Comparison of ENCODE assay signal across 7 mouse cellular contexts in genomic region chr7:39545134-39545533, GRCm38 (mm10). TPM values are rescaled to one million over a fixed set of nuclear protein-coding genes. Genes with fewer than 3 reads are reported as not detected.
DNase-seq lines count a peak whose midpoint lies in the region; ATAC-seq and TF ChIP-seq lines count a peak whose summit lies in the region.

No protein-coding gene starts in this region.

- no peaks in the 10 kb centered on the region for H3K9me3 ChIP-seq in lung, postnatal 0 days (ENCODE audit: low read length)
- no peaks in the 10 kb centered on the region for H3K9me3 ChIP-seq in forebrain, embryonic 14.5 days (replicated peaks; ENCODE audit: control insufficient read depth, low read length)
- no peaks in the 10 kb centered on the region for H3K9me3 ChIP-seq in limb, embryonic 14.5 days (ENCODE audit: control insufficient read depth, low read length)
- H3K9me3 ChIP-seq in stomach, embryonic 14.5 days (ENCODE audit: control insufficient read depth, low read depth, low read length) = no peaks in the 10 kb centered on the region

- H3K27me3 ChIP-seq in lung, postnatal 0 days (replicated peaks; ENCODE audit: insufficient read depth, low read length) = no peaks in the 10 kb centered on the region
- H3K27me3 ChIP-seq in forebrain, embryonic 14.5 days (replicated peaks; ENCODE audit: control insufficient read depth, insufficient read depth, low read length) = no peaks in the 10 kb centered on the region
- no peaks in the 10 kb centered on the region for H3K27me3 ChIP-seq in limb, embryonic 14.5 days (ENCODE audit: control insufficient read depth, insufficient read depth, low read length)
- no peaks in the 10 kb centered on the region for H3K27me3 ChIP-seq in stomach, embryonic 14.5 days (ENCODE audit: control insufficient read depth, insufficient read depth, low read length)

- H3K4me1 ChIP-seq in lung, postnatal 0 days (ENCODE audit: insufficient read depth, low read depth, low read length) = no peaks in the 10 kb centered on the region; the same call in 1 of the 2 replicates
- no peaks in the 10 kb centered on the region; the same call in 1 of the 2 replicates for H3K4me1 ChIP-seq in forebrain, embryonic 14.5 days (ENCODE audit: control insufficient read depth, insufficient read depth, low read length)
- 0 out of 2 replicates have a peak, but pooled peaks cover 2% of the 10 kb centered on the region for H3K4me1 ChIP-seq in limb, embryonic 14.5 days (ENCODE audit: control insufficient read depth, insufficient read depth, low read length)
- no peaks in the 10 kb centered on the region for H3K4me1 ChIP-seq in stomach, embryonic 14.5 days (ENCODE audit: control insufficient read depth, insufficient read depth, low read length)

- no peak for TF ChIP-seq EP300 in lung, postnatal 0 days (IDR thresholded peaks at IDR 0.05)

- DNase-seq in lung, postnatal 0 days (ENCODE audit: low spot score) = no peak
- no peak for DNase-seq in lung, postnatal 4 days
- no peak for DNase-seq in forebrain, embryonic 14.5 days (ENCODE audit: low spot score)
- DNase-seq in limb, embryonic 14.5 days (ENCODE audit: low spot score) = no peak
- no peak for DNase-seq in left cerebral cortex, postnatal 14 days (ENCODE audit: low spot score in 2 of 2)
- DNase-seq in gastrocnemius, postnatal 14 days = no peak

- no peak for TF ChIP-seq CTCF in lung, postnatal 0 days (IDR thresholded peaks at IDR 0.05)

- intact Hi-C loops in left cerebral cortex, postnatal 14 days (cut with DNase I) = no loop called here
- intact Hi-C loops in gastrocnemius, postnatal 14 days (cut with DNase I; ENCODE audit: low total_unique reads) = no loop called here

- peak overlapping the region; percentile 61 for H3K4me3 ChIP-seq in lung, postnatal 0 days (ENCODE audit: low read depth, low read length)
- peak overlapping the region; percentile 46 for H3K4me3 ChIP-seq in forebrain, embryonic 14.5 days (ENCODE audit: low read depth, low read length)
- H3K4me3 ChIP-seq in limb, embryonic 14.5 days (replicated peaks; ENCODE audit: low read length) = peak overlapping the region; percentile 56
- H3K4me3 ChIP-seq in stomach, embryonic 14.5 days (ENCODE audit: low read depth, low read length) = peak overlapping the region; percentile 63

- ATAC-seq in lung, postnatal 0 days = no peak
- no peak for ATAC-seq in forebrain, embryonic 14.5 days
- no peak for ATAC-seq in limb, embryonic 14.5 days (ENCODE audit: low FRiP score, low read depth)
- ATAC-seq in stomach, embryonic 14.5 days (ENCODE audit: insufficient number of reproducible peaks, insufficient read depth, low FRiP score, low read depth) = no peak

- peak overlapping the region; percentile 77 for H3K9ac ChIP-seq in lung, postnatal 0 days (replicated peaks; ENCODE audit: low read depth)
- H3K9ac ChIP-seq in forebrain, embryonic 14.5 days (ENCODE audit: low read length) = peak overlapping the region; percentile 78
- peak overlapping the region; percentile 74 for H3K9ac ChIP-seq in limb, embryonic 14.5 days (ENCODE audit: low read depth, low read length, severe bottlenecking)
- peak overlapping the region; percentile 61 for H3K9ac ChIP-seq in stomach, embryonic 14.5 days (replicated peaks; ENCODE audit: low read depth, low read length)

- no peak for TF ChIP-seq POLR2A in limb, embryonic 14.5 days (IDR thresholded peaks at IDR 0.05; ENCODE audit: borderline replicate concordance, extremely low read depth, insufficient read depth, insufficient read length)

- H3K36me3 ChIP-seq in lung, postnatal 0 days (ENCODE audit: insufficient read depth, low read length) = no peaks in the 10 kb centered on the region
- H3K36me3 ChIP-seq in forebrain, embryonic 14.5 days (ENCODE audit: control insufficient read depth, insufficient read depth, low read length) = no peaks in the 10 kb centered on the region
- no peaks in the 10 kb centered on the region for H3K36me3 ChIP-seq in limb, embryonic 14.5 days (ENCODE audit: control insufficient read depth, insufficient read depth, low read length)
- no peaks in the 10 kb centered on the region for H3K36me3 ChIP-seq in stomach, embryonic 14.5 days (ENCODE audit: control insufficient read depth, insufficient read depth, low read length)

- H3K27ac ChIP-seq in lung, postnatal 0 days (ENCODE audit: low read length) = peak overlapping the region; percentile 98
- H3K27ac ChIP-seq in forebrain, embryonic 14.5 days (ENCODE audit: low read depth, low read length) = no peak overlapping the region; the same call in 1 of the 2 replicates
- peak overlapping the region; percentile 93 for H3K27ac ChIP-seq in limb, embryonic 14.5 days (replicated peaks; ENCODE audit: low read depth, low read length)
- peak overlapping the region; percentile 93 for H3K27ac ChIP-seq in stomach, embryonic 14.5 days (ENCODE audit: low read length)

- H3K4me2 ChIP-seq in lung, postnatal 0 days (replicated peaks; ENCODE audit: low read depth, low read length) = peak overlapping the region; percentile 58
- peak overlapping the region; percentile 72 for H3K4me2 ChIP-seq in forebrain, embryonic 14.5 days (ENCODE audit: low read length)
- peak overlapping the region; percentile 52 for H3K4me2 ChIP-seq in limb, embryonic 14.5 days (replicated peaks; ENCODE audit: low read depth, low read length, severe bottlenecking)
- H3K4me2 ChIP-seq in stomach, embryonic 14.5 days (replicated peaks; ENCODE audit: low read depth, low read length) = peak overlapping the region; percentile 55

- WGBS in lung, postnatal 0 days = 21% methylated on average over 10 of the region's 10 CpGs
- 55% methylated on average over 10 of the region's 10 CpGs for WGBS in forebrain, embryonic 14.5 days
- 41% methylated on average over 10 of the region's 10 CpGs for WGBS in limb, embryonic 14.5 days
- 27% methylated on average over 10 of the region's 10 CpGs for WGBS in stomach, embryonic 14.5 days

RNA-seq across cellular contexts. Expression of gene Zfp619, which starts 27.6 kb away (rescaled TPM):
- polyA plus RNA-seq in lung, postnatal 0 days (2015; fragmentation: Nextera tagmentation; extraction: Ambion mirVana) = 0.81 and 0.91 TPM in 2 replicates
- 4.8 and 4.9 TPM in 2 replicates for polyA plus RNA-seq in forebrain, embryonic 14.5 days (2014; fragmentation: Nextera tagmentation; extraction: Ambion mirVana)
- polyA plus RNA-seq in limb, embryonic 14.5 days (2012; rRNA removed) = 1.9 and 2.1 TPM in 2 replicates
- polyA plus RNA-seq in limb, embryonic 14.5 days (2014; fragmentation: Nextera tagmentation; extraction: Ambion mirVana) = 2.7 and 3.0 TPM in 2 replicates
- polyA plus RNA-seq in stomach, embryonic 14.5 days (2014; fragmentation: Nextera tagmentation; extraction: Ambion mirVana) = 3.1 and 3.4 TPM in 2 replicates
- 1 to 10 TPM; 4.4 TPM for total RNA-seq in left cerebral cortex, postnatal 14 days (2021)
- 1 to 10 TPM in 1 of 2 experiments, under 1 TPM in 1; 1.00 to 1.1 TPM for total RNA-seq in gastrocnemius, postnatal 14 days (2021)
